Mouse (Mus musculus) hematopoietic stem cell, adult 5-6 weeks (primary cell): ENCODE measurements around the gene Brpf3. TPM values are rescaled to one million over a fixed set of nuclear protein-coding genes. Genes with fewer than 3 reads are reported as not detected.

ENCODE experiments used
- ATAC-seq, 2 experiments: fragments of 125-278 bp in 1 of 2; replicated peaks in 1 of 2; 2 replicates each; pipeline ENCODE4 v1.8.0; 2016 to 2017; ENCODE audit warnings: inconsistent platforms in 2 of 2, mild to moderate bottlenecking in 2 of 2, moderate number of reproducible peaks in 2 of 2, low read depth in 1 of 2, moderate TSS enrichment in 1 of 2; ENCODE audit not compliant: low FRiP score in 2 of 2, poor library complexity in 2 of 2, severe bottlenecking in 2 of 2, insufficient read depth in 1 of 2, low TSS enrichment in 1 of 2
- total RNA-seq: library from RNA; stranded (forward); fragments of 172-1452, 232-1000 nt; gene quantifications from 2 replicates; pipeline ENCODE4 v1.2.3, GENCODE M21; 2017

The Brpf3 gene
- total RNA-seq, 1 experiment from 2014 or later = 7.5 TPM

DNA sequence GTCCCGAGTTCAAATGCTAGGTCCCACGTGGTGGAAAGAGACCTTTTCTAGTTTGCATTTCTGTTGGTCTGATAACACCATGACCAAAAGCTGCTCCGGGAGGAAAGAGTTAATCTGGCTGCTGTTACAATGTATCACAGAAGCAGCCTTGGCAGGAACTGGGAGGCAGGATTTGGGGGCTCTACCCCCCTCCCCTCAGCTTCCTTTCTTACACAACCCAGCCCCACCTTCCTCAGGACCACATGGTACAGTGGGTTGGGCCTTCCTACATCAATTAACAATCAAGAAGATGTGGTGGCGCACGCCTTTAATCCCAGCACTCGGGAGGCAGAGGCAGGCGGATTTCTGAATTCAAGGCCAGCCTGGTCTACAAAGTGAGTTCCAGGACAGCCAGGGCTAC is 53.5 kb downstream of the Brpf3 start:
- no peak for ATAC-seq

DNA sequence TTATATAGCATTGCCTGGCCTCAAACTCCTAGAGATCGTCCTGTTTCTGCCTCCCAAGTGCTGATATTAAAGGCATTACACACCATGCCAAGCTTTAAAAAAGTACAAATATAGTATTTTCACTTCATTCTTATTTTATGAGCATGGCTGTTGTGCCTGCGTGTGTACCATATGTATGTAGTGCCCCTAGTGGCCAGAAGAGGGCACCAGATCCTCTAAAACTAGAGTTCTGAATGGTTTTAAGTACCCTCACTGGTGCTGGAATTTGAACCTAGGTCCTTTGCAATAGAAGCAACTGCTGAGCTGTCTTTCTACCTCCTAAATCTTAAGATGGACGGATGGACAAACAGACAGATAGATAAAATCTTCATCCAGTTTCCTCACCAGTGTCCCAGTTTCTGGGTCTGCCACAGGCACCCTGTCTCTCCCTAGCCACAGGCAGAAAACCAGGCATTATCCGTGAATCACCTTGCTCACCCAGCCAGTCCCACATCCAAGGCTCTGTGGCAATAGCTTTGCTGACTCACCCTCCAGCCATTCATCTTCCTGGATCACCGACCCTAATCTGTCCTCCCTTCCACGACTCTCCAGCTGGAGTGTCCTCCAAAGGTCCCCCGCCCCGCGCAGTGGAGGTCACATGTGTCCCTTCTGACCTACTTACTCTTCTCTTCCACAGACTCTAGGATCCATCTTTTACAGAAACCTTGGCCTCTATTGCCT is 54.4 kb downstream of the Brpf3 start:
- ATAC-seq = 0 out of 4 replicates have a peak, but pooled peaks of 1 of the 2 experiments have one; percentile 11

DNA sequence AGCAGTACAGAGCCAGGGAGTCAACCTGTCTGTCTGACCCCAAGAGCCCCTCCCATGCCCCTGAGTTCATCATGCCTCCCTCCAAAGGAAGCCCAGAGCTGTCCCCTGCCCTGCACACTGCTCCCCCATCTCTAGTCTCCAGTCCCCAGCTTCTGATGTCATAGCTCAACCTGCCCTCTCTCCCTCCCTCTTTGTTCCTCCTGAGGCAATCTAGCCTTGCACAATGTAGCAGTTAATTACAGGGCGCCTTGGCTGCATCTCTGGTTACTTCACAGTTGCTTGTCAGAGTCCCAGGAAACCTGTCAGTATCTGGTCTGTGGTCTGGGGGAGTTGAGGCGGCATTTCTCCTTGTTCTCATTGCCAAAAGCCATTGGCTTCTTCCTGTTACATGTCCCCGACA is 55.1 kb downstream of the Brpf3 start:
- ATAC-seq = peak; percentile 66 to 72; a peak in 3 of 4 replicates

DNA sequence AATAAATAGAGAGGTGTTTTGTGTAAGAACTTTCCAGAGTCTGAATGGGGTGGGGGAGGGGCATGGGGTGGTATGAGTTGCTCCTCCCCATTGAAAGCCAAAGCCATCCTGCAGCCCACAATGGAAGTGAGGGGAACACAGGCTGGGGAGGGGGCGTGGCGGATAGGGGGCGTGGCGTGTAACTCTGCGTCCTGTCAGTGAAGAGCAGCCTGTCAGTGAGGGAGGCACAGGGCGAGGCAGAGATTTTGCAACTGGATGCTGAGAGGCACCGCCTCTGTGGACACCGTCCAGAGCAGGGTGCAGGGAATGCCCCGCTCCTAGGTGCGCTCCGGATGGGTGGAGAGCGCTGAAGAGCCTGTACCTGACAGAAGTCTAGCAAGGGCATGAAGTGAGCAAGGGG is 57.3 kb downstream of the Brpf3 start, which contains the start of gene Pnpla1:
TSS of gene Pnpla1 (plus strand) at position 207 of the 400 bp plus-strand sequence.
- ATAC-seq = peak in 1 of 2 experiments; percentile 11; a peak in 1 of 4 replicates

DNA sequence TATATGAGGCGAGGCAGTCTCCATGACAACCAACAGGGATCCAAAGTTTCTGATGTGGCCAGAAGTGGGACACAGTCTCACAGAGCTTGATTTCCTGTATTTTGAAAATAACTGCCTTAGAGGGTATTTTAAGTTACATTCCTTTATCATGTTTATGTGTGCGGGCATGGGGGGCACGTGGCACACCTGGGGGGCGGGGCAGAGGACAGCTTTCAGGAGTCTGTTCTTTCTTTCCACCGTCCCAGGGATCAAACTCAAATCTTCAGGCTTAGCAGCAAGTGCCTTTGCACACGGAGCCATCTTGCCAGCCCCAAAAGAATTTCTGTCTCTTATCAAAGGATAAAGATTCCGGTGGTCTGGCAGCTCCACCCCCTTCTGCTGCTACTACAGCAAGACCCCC is 63.0 kb downstream of the Brpf3 start:
- no peak for ATAC-seq

DNA sequence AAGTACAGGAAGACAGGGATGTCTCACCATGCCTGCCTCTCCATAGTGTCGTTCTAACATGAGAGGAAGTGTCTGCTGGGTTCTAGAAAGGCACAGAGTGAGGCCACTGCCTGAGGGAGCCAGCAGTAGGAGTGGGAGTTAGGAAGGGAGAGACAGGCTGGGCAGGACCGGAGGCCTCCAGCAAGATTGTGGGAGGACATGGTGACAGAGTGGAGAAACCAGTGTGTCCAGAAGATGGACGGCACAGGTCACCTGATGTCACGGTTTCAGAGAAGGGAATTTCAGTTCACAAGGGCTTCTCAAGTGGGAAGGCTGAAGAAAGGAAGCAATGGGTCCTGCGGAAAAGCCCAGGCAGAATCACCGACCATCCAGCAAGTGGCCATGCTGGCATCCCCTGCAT is 63.6 kb downstream of the Brpf3 start:
- no peak for ATAC-seq

DNA sequence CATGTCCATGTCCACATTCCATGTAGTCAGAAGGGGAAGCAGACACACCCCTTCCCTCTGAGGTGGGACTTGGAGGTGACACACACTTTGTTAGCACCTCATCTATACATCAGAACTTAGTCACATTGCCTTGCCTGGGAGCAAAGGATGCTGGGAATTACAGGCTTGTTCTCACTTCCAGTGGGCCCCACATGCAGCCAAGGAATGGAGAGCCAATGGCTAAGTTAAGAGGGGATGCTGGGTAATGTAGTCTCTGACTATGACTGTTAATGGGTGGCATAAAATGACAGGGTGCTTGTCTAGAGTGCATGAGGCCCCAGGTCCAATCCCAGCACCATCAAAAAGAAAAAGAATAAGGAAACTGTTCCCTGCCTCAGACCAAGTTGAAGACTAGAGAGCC is 66.0 kb downstream of the Brpf3 start:
- no peak for ATAC-seq

DNA sequence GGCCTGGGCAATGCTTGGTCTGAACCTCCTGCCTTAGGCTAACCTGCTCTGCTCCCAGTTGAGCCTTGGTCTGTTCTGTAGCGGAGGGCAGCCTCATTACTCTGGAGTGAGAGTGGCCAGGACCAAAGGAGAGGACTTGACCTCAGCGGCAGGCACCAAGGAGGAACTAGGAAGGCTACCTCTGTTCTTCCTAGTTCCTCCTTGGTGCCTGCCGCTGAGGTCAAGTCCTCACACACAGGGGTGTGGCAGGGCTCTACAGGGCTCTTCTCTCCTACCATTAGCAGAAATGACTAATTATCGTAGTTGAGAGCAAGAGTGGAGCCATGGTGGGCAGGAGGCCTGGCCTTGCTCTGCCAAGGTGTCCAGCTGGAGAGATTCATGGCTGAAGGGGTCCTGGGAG is 66.5 kb downstream of the Brpf3 start:
- no peak for ATAC-seq

DNA sequence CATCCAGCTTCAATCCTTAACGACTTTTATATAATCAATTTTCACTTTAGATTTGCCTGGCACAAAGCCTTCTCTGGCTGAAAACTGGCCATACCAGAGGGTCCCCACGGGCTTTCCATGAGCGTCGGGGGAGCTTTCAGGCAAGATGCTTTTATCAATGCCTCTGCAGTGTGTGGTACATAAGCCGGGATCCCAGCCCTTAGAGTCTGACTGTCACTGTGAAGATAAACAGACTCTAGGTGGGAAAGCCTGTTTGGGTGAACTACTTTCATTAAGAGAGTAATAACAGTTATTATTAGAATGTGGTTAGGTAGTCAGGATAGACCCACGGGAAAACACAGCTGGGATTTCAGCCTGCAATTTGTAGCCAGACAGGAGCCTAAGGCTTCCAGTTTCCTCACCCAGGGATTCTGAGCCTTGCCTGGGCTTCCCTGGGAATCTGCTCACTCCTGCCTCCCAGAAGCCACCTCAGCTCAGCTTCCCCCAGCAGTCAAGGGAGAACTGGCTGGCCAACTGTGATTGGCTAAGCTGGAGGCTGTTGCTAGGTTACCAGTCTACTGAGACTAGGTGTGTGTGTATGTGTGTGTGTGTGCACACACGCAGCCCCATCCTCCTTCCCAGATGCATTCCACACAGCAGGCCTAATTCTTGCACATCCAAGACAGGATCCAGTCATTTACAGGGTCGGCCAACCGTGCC is 68.7 kb downstream of the Brpf3 start:
- no peak for ATAC-seq

DNA sequence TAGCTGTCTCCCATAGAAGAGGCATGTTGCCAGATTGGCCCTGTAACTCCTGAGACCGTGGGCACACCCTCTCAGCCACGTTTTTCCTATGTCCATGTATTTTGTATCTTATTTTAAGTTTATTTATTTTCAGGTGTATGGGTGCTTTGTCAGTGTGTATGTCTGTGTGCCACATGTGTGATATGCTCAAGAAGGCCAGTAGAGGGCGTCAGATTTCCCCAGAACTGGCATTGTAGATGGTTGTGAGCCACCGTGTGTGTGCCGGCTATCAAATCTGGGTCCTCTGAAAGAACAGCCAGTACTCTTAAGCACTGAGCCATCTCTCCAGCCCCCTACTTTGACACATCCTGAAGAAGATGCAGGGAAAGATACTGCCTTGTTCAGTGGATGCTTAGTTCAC is 69.5 kb downstream of the Brpf3 start:
- ATAC-seq = no peak

DNA sequence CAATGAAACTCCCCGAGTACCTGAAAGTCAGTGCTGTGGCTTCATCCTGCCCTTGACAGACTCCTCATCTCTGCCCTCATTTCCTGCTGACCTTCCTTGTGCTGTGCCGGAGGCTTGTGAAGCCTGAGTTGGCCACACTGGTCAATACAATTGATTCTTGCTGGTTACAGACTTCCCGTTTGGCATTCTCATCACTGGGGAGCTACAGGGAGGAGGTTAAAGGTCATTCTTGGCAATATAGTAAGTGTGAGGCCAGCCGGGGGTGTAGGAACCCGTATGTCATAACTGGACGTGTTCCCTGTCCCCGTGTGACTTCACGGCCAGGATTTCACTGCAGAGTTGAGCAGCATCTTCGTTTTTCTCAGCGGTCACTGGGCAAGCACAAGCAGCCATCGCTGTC is 70.9 kb downstream of the Brpf3 start:
- no peak for ATAC-seq

DNA sequence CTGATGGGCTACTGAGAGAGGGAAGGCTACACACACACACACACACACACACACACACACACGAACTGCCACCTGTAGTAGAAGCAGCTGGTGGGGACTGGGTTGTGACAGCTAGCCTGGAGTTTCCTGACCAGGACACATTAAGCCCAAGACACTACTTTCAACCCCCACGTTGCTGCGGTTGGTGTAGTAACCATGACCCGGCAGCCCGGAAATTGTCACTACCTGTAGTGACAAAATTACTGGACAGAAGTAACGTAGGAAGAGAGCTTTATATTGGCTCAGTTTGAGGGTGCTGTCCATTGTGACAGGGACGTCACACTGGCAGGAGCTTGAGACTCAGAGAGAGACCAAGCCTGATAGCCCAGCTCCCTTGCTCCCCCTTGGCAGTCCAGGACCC is 71.4 kb downstream of the Brpf3 start:
- peak in 1 of 2 experiments; percentile 34; a peak in 1 of 4 replicates for ATAC-seq

DNA sequence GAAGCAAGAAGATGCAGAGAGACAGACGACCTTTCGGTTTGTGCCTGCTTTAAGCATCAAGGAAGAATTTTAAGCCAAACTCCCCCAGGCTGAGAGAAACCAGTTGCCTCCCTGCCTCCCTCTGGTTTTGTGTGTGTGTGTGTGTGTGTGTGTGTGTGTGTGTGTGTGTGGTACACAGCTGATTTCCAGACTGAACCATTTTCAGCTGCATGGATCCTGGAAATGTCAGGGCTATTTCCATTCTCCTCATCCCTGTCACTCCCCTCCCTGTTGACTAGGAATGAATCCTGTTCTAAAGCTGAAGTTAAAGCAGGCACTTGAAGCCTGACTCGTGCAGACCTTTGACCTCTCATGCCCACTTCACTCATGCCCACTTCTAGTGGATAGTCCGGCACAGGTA is 73.3 kb downstream of the Brpf3 start:
- no peak for ATAC-seq

DNA sequence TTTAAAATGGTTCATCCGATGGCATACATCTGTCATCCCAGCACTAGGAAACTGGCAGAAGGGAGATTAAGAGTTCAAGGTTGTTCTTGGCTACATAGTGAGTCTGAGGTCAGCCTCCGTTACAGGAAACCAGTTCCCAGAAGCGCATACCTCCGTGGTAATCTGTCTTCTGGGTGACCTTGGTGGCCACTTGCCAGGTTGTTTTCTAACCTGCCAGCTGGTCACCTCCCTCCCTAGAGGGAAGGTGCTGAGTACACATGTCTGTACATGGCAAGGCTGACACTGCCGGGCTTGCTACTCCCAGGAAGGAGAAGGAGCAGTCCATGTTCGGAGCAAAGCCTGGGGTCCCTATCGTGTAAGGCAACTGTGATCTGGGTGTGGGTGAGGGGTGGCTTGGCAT is 73.9 kb downstream of the Brpf3 start:
- no peak for ATAC-seq

DNA sequence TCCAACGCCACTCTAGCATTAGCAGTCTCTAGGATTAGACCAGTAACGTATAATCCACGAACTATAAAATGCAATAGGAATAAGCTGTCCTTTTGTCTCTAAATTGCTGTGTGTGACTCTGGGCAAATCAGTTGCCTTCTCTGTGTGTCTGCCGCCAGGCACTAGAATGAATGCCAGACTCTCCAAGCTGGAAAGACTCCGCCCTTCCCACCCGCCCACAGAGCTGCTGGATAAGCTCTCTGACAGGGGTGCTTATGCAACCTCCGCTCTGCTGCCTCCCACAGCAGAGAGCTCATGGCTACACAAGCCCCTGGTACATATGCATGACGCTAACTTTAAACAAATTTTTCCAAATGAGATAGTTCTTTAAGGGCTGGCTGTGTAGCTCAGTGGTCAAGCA is 74.4 kb downstream of the Brpf3 start:
- ATAC-seq = no peak

DNA sequence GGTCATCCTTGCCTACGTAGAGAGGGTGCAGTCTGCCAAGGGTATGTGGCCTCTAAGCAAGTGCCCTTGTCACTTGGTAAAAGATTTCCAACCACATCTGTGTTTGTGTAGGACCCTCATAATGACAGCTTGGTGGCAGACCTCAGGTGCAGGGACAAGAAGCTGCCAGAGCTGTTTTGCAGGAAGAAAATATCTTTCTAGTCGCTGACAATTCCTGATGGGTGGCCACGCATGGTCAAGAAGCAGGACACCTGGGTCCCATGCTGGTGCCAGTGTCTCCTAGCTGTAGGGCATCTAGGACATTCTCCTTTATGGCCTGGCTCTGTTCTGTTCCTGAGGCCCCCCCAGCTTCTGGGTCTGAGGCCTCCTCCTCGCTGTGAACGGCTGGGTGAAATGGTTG is 75.4 kb downstream of the Brpf3 start:
- ATAC-seq = no peak

DNA sequence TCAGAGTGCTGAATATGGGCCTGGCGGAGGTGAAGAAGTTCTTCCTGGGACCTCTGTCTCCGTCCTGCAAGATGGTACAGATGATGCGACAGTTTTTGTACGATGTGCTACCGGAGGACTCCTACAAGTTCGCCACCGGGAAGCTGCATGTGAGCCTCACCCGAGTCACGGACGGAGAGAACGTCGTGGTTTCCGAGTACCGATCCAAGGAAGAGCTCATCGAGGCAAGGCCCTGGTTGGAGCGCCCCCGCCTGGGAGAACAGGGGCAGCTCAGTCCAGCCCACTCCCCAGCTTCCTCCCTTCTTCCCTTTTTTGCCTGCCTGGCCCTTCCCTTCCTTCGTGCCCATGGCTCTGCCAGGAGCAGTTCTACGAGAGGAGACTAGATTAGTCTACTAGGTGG is 75.9 kb downstream of the Brpf3 start:
- ATAC-seq = peak; percentile 25 to 55; a peak in 2 of 4 replicates

DNA sequence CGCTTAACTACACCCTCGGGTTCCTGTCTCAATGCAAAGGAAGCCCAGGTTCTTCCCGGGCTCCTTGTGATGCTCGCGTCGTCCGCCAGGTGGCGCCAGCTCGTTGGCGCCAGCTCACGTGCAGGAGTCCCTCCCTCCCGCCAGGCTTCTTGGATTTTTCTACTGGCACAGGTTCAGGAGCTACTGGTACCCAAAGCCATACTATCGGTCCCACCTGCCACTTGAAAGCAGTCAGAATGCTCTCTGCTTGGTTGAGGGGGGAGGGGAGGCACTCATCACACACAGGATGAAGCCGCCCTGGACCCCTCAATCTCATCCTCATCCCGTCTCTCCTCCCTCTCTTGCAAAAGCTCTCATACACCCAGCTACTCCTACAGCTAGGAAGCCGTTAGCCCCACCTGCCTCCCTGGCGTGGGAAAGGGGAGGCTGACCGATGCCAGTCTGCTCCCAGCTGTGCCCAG is 79.1 kb downstream of the Brpf3 start:
- peak in 1 of 2 experiments; percentile 58; a peak in 2 of 4 replicates for ATAC-seq

DNA sequence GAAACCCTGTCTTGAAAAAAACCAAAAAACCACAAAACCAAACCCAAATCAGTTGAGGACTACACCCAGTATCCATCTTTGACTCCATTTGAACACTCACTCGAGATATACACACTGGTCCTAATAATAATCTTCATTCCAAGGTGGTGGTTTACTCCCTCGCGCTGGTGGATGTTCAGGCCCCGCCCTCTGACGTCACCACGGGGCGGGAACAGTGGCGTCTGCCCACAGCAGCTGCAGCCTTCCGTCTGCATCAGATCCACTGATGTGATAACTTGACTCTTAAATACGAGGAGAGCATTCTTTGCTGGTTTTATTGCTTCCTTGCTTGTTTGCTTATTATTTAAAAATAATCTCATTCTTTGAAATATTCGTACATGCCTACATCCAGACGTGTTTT is 81.4 kb downstream of the Brpf3 start:
- peak; percentile 81 to 83 for ATAC-seq
